Mouse (Mus musculus) retina, postnatal 7 days (tissue): ENCODE results near the gene Grik4.
"Not testable (repeated sequence)": the region's sequence is repeated elsewhere in the genome, so short reads cannot be mapped to it uniquely, and the experiment has no call there.

Experiments used
- DNase-seq: peaks from one replicate; pipeline ENCODE4 v3.0.0-alpha.2; 2012; ENCODE audit warnings: low read depth, low spot score

Grik4 gene

GRCm38 (mm10) chr9:42798280-42798679, 146.0 kb downstream of the Grik4 start:
- no peak for DNase-seq

- no peak for DNase-seq
Observed at GRCm38 (mm10) chr9:42797276-42797675, 147.0 kb downstream of the Grik4 start.

- no peak for DNase-seq
Observed at GRCm38 (mm10) chr9:42795881-42796280, 148.4 kb downstream of the Grik4 start.

GRCm38 (mm10) chr9:42794006-42794405, 150.3 kb downstream of the Grik4 start:
- no peak for DNase-seq

GRCm38 (mm10) chr9:42793581-42793980, 150.7 kb downstream of the Grik4 start:
- DNase-seq = no peak

- no peak for DNase-seq
Observed at GRCm38 (mm10) chr9:42792381-42792780, 151.9 kb downstream of the Grik4 start.

GRCm38 (mm10) chr9:42791779-42792178, 152.5 kb downstream of the Grik4 start:
- DNase-seq = no peak

GRCm38 (mm10) chr9:42791346-42791745, 152.9 kb downstream of the Grik4 start:
- no peak for DNase-seq

GRCm38 (mm10) chr9:42788471-42788870, 155.8 kb downstream of the Grik4 start:
- DNase-seq = peak; percentile 17

GRCm38 (mm10) chr9:42786882-42787281, 157.4 kb downstream of the Grik4 start:
- DNase-seq = no peak

GRCm38 (mm10) chr9:42786286-42786685, 158.0 kb downstream of the Grik4 start:
- no peak for DNase-seq

GRCm38 (mm10) chr9:42785173-42785830, 159.0 kb downstream of the Grik4 start:
- no peak for DNase-seq

GRCm38 (mm10) chr9:42783248-42783903, 160.9 kb downstream of the Grik4 start:
- no peak for DNase-seq

GRCm38 (mm10) chr9:42778471-42779263, 165.6 kb downstream of the Grik4 start:
- not testable (repeated sequence) for DNase-seq

GRCm38 (mm10) chr9:42777913-42778312, 166.4 kb downstream of the Grik4 start:
- no peak for DNase-seq

GRCm38 (mm10) chr9:42776804-42777203, 167.5 kb downstream of the Grik4 start:
- no peak for DNase-seq

- no peak for DNase-seq
Observed at GRCm38 (mm10) chr9:42764823-42765560, 179.3 kb downstream of the Grik4 start.

- no peak for DNase-seq
Observed at GRCm38 (mm10) chr9:42758682-42759205, 185.5 kb downstream of the Grik4 start.

GRCm38 (mm10) chr9:42757012-42757640, 187.2 kb downstream of the Grik4 start:
- no peak for DNase-seq

GRCm38 (mm10) chr9:42754699-42755098, 189.6 kb downstream of the Grik4 start:
- no peak for DNase-seq

GRCm38 (mm10) chr9:42751160-42751559, 193.1 kb downstream of the Grik4 start:
- DNase-seq = no peak
